Mouse (Mus musculus) heart, postnatal 0 days (tissue): Measurements from ENCODE around the gene Snx21.

Experiments
- CTCF ChIP-seq: IDR thresholded peaks from 2 replicates; pipeline ENCODE4 v1.5.1; 2016; ENCODE audit warnings: antibody characterized with exemption, control low read depth, low read depth
- EP300 ChIP-seq: IDR thresholded peaks from 2 replicates; pipeline ENCODE4 v1.6.1; 2016; ENCODE audit warnings: antibody characterized with exemption, low read depth

DNA sequence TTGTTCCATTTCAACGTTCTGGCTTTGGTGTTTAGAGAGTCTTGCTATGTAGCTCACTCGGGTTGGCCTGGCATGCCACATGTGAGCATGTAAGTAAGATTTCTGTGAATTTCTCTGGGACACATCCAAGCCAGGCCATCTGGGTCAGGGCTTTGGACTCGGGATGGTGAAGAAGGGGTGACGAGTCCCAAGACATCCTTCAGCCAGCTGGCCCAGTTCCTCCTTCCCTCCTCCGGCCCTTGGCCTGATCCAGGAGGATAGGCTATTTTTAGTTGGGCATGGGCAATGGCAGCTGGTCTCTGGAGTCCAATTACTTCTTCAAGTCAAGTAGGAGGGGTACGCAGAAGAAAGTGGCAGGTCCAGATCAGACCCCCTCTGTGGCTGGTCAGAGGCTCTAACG lies 6.8 kb upstream of the Snx21 start:
- TF ChIP-seq CTCF (no peak), EP300 (no peak)
